8 mouse cellular contexts compared by ENCODE assay signal in the genomic region with DNA sequence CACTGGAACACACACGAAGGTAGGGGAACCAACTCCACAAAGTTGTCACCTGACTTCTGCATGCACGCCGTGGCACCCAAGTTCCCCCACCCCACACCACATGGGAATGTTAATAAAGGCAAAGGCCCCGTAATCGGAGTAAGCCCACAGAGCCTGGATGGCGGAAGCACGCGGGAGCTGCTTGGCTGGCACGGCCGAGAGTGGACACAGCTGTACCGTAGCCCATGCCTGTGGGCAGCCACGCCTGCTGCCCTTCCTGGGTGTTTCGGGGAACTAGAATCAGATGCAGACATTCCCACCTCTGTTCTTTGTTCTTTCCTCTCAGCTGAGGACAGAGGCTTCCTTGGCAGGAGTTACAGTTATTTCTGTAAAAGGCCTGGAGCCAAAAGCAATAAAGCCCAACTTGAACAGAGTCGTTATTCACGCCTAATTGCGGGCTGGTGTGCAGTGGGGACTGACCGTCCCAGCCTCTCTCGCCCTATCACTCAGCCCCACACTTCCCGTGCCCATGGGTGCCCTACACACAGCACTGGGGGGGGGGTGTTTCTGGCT. TPM values are rescaled to one million over a fixed set of nuclear protein-coding genes. Genes with fewer than 3 reads are reported as not detected.
A peak's percentile ranks its signal among the peaks of the same experiment; 100 is the strongest.
DNase-seq lines count a peak whose midpoint lies in the region; ATAC-seq and TF ChIP-seq lines count a peak whose summit lies in the region.

No protein-coding gene starts in this region.

- 88% methylated on average over 19 of the region's 19 CpGs for WGBS in midbrain, embryonic 10.5 days
- 90% methylated on average over 19 of the region's 19 CpGs for WGBS in midbrain, embryonic 11.5 days
- WGBS in embryonic facial prominence, embryonic 14.5 days = 31% methylated on average over 18 of the region's 19 CpGs
- 38% methylated on average over 19 of the region's 19 CpGs for WGBS in hindbrain, embryonic 13.5 days
- WGBS in stomach, embryonic 14.5 days = 64% methylated on average over 19 of the region's 19 CpGs

- H3K9me3 ChIP-seq in midbrain, embryonic 10.5 days (replicated peaks) = no peaks in the 10 kb centered on the region
- H3K9me3 ChIP-seq in midbrain, embryonic 11.5 days (ENCODE audit: control insufficient read depth, low read length) = no peaks in the 10 kb centered on the region
- H3K9me3 ChIP-seq in embryonic facial prominence, embryonic 14.5 days (ENCODE audit: control insufficient read depth, low read length) = no peaks in the 10 kb centered on the region
- H3K9me3 ChIP-seq in hindbrain, embryonic 13.5 days = no peaks in the 10 kb centered on the region
- no peaks in the 10 kb centered on the region for H3K9me3 ChIP-seq in stomach, embryonic 14.5 days (ENCODE audit: control insufficient read depth, low read depth, low read length)

- no peak overlapping the region for H3K9ac ChIP-seq in midbrain, embryonic 11.5 days (ENCODE audit: low read length)
- peak overlapping the region; percentile 28; the same call in 1 of the 2 replicates for H3K9ac ChIP-seq in embryonic facial prominence, embryonic 14.5 days (ENCODE audit: low read depth, low read length)
- 0 out of 2 replicates have a peak overlapping the region, but pooled peaks have one; percentile 29 for H3K9ac ChIP-seq in hindbrain, embryonic 13.5 days
- no peak overlapping the region for H3K9ac ChIP-seq in stomach, embryonic 14.5 days (replicated peaks; ENCODE audit: low read depth, low read length)

- H3K36me3 ChIP-seq in midbrain, embryonic 10.5 days = peaks cover 29% of the 10 kb centered on the region
- no peaks in the 10 kb centered on the region for H3K36me3 ChIP-seq in midbrain, embryonic 11.5 days (ENCODE audit: control insufficient read depth, insufficient read depth, low read length)
- 0 out of 2 replicates have a peak, but pooled peaks cover 5% of the 10 kb centered on the region for H3K36me3 ChIP-seq in embryonic facial prominence, embryonic 14.5 days (ENCODE audit: control insufficient read depth, insufficient read depth, low read length)
- no peaks in the 10 kb centered on the region for H3K36me3 ChIP-seq in hindbrain, embryonic 13.5 days
- H3K36me3 ChIP-seq in stomach, embryonic 14.5 days (ENCODE audit: control insufficient read depth, insufficient read depth, low read length) = 0 out of 2 replicates have a peak, but pooled peaks cover 3% of the 10 kb centered on the region

- ATAC-seq in midbrain, embryonic 11.5 days (ENCODE audit: low FRiP score) = no peak
- ATAC-seq in embryonic facial prominence, embryonic 14.5 days (ENCODE audit: low read depth) = peak; percentile 72
- peak; percentile 73 for ATAC-seq in hindbrain, embryonic 13.5 days (ENCODE audit: low FRiP score)
- ATAC-seq in stomach, embryonic 14.5 days (ENCODE audit: insufficient number of reproducible peaks, insufficient read depth, low FRiP score, low read depth) = peak; percentile 12; the same call in 1 of the 2 replicates
- no peak for ATAC-seq in erythroblast, adult 5-6 weeks (replicated peaks; ENCODE audit: low FRiP score, poor library complexity, severe bottlenecking)

- H3K4me1 ChIP-seq in midbrain, embryonic 10.5 days = peaks cover 57% of the 10 kb centered on the region
- 0 out of 2 replicates have a peak, but pooled peaks cover 2% of the 10 kb centered on the region for H3K4me1 ChIP-seq in midbrain, embryonic 11.5 days (ENCODE audit: control insufficient read depth, insufficient read depth, low read length)
- H3K4me1 ChIP-seq in embryonic facial prominence, embryonic 14.5 days (ENCODE audit: control insufficient read depth, insufficient read depth, low read length) = peaks cover 34% of the 10 kb centered on the region
- peaks cover 49% of the 10 kb centered on the region for H3K4me1 ChIP-seq in hindbrain, embryonic 13.5 days (replicated peaks)
- H3K4me1 ChIP-seq in stomach, embryonic 14.5 days (ENCODE audit: control insufficient read depth, insufficient read depth, low read length) = peaks cover 20% of the 10 kb centered on the region

- no peak for DNase-seq in midbrain, embryonic 10.5 days (ENCODE audit: low spot score)
- no peak for DNase-seq in midbrain, embryonic 11.5 days (ENCODE audit: low spot score, missing footprints)
- DNase-seq in embryonic facial prominence, embryonic 14.5 days (ENCODE audit: low spot score) = peak; percentile 84
- peak in 1 of 2 experiments; percentile 35 for DNase-seq in left cerebral cortex, adult 2 months (ENCODE audit: extremely low spot score in 1 of 2, low spot score in 2 of 2)
- no peak for DNase-seq in thymus, postnatal 0 days (ENCODE audit: low spot score)

- H3K27me3 ChIP-seq in midbrain, embryonic 10.5 days (ENCODE audit: low read depth, poor library complexity, severe bottlenecking) = no peaks in the 10 kb centered on the region
- no peaks in the 10 kb centered on the region for H3K27me3 ChIP-seq in midbrain, embryonic 11.5 days (ENCODE audit: control insufficient read depth, insufficient read depth, low read length)
- H3K27me3 ChIP-seq in embryonic facial prominence, embryonic 14.5 days (replicated peaks; ENCODE audit: control insufficient read depth, insufficient read depth, low read length) = no peaks in the 10 kb centered on the region
- peaks cover 27% of the 10 kb centered on the region for H3K27me3 ChIP-seq in hindbrain, embryonic 13.5 days
- no peaks in the 10 kb centered on the region for H3K27me3 ChIP-seq in stomach, embryonic 14.5 days (ENCODE audit: control insufficient read depth, insufficient read depth, low read length)

- no peak overlapping the region for H3K4me3 ChIP-seq in midbrain, embryonic 10.5 days
- no peak overlapping the region for H3K4me3 ChIP-seq in midbrain, embryonic 11.5 days (ENCODE audit: low read depth, low read length)
- no peak overlapping the region for H3K4me3 ChIP-seq in embryonic facial prominence, embryonic 14.5 days (ENCODE audit: low read depth, low read length)
- H3K4me3 ChIP-seq in hindbrain, embryonic 13.5 days = no peak overlapping the region
- no peak overlapping the region for H3K4me3 ChIP-seq in left cerebral cortex, adult 2 months
- H3K4me3 ChIP-seq in stomach, embryonic 14.5 days (ENCODE audit: low read depth, low read length) = no peak overlapping the region

- intact Hi-C loops in left cerebral cortex, adult 2 months (cut with DNase I) = no loop called here

- no peak overlapping the region for H3K4me2 ChIP-seq in midbrain, embryonic 11.5 days
- H3K4me2 ChIP-seq in embryonic facial prominence, embryonic 14.5 days (ENCODE audit: low read depth, low read length) = peak overlapping the region; percentile 13; the same call in 1 of the 2 replicates
- no peak overlapping the region for H3K4me2 ChIP-seq in hindbrain, embryonic 13.5 days
- no peak overlapping the region for H3K4me2 ChIP-seq in stomach, embryonic 14.5 days (replicated peaks; ENCODE audit: low read depth, low read length)

- TF ChIP-seq CTCF in left cerebral cortex, adult 2 months (IDR thresholded peaks at IDR 0.05) = no peak

- H3K27ac ChIP-seq in midbrain, embryonic 10.5 days (replicated peaks) = peak overlapping the region; percentile 34; the same call in 1 of the 2 replicates
- H3K27ac ChIP-seq in midbrain, embryonic 11.5 days (ENCODE audit: low read depth, low read length) = no peak overlapping the region
- H3K27ac ChIP-seq in embryonic facial prominence, embryonic 14.5 days (replicated peaks; ENCODE audit: low read depth, low read length) = peak overlapping the region; percentile 67
- H3K27ac ChIP-seq in hindbrain, embryonic 13.5 days = peak overlapping the region; percentile 86
- peak overlapping the region; percentile 63 for H3K27ac ChIP-seq in left cerebral cortex, adult 2 months
- peak overlapping the region; percentile 66; the same call in 1 of the 2 replicates for H3K27ac ChIP-seq in stomach, embryonic 14.5 days (ENCODE audit: low read length)

RNA-seq across cellular contexts. Expression of a gene that starts 12.8 kb away (rescaled TPM):
- polyA plus RNA-seq in midbrain, embryonic 10.5 days (2016; fragmentation: Nextera tagmentation; extraction: Ambion mirVana) = 62.5 and 74.5 TPM in 2 replicates
- 84.5 and 87.6 TPM in 2 replicates for polyA plus RNA-seq in midbrain, embryonic 11.5 days (2014; fragmentation: Nextera tagmentation; extraction: Ambion mirVana)
- 139 and 160 TPM in 2 replicates for polyA plus RNA-seq in embryonic facial prominence, embryonic 14.5 days (2014; fragmentation: Nextera tagmentation; extraction: Ambion mirVana)
- 88.6 and 113 TPM in 2 replicates for polyA plus RNA-seq in hindbrain, embryonic 13.5 days (2015; fragmentation: Nextera tagmentation; extraction: Ambion mirVana)
- 100 to 1,000 TPM; 100 to 102 TPM for total RNA-seq in left cerebral cortex, adult 2 months (2021)
- 233 and 235 TPM in 2 replicates for polyA plus RNA-seq in stomach, embryonic 14.5 days (2014; fragmentation: Nextera tagmentation; extraction: Ambion mirVana)
- 9.4 and 12.6 TPM in 2 replicates for polyA plus RNA-seq in thymus, postnatal 0 days (2015; fragmentation: Nextera tagmentation; extraction: Ambion mirVana)
- 2.5 and 5.4 TPM in 2 replicates for total RNA-seq in erythroblast, adult 5-6 weeks (2015; ENCODE audit: low replicate concordance)
- total RNA-seq in erythroblast, adult 5-6 weeks (2017; ENCODE audit: low replicate concordance) = 1.1 and 6.0 TPM in 2 replicates

Comparison
In these comparisons a context has a peak if more than half of its experiments do, and no peak if none do; other contexts are left out.
1. ATAC-seq: peak in embryonic facial prominence, embryonic 14.5 days (single experiment), hindbrain, embryonic 13.5 days (single experiment) and stomach, embryonic 14.5 days (single experiment); none in midbrain, embryonic 11.5 days (single experiment) and erythroblast, adult 5-6 weeks (single experiment).
2. H3K9ac ChIP-seq: peak in embryonic facial prominence, embryonic 14.5 days (single experiment) and hindbrain, embryonic 13.5 days (single experiment); none in midbrain, embryonic 11.5 days (single experiment) and stomach, embryonic 14.5 days (single experiment).